Mouse (Mus musculus) A20 (cell line): ENCODE results near the gene Jak1.

Source experiments
- DNase-seq: peaks from one replicate; pipeline ENCODE4 v3.0.0-alpha.2; 2011; ENCODE audit warnings: low read depth, low spot score

The Jak1 gene

DNA sequence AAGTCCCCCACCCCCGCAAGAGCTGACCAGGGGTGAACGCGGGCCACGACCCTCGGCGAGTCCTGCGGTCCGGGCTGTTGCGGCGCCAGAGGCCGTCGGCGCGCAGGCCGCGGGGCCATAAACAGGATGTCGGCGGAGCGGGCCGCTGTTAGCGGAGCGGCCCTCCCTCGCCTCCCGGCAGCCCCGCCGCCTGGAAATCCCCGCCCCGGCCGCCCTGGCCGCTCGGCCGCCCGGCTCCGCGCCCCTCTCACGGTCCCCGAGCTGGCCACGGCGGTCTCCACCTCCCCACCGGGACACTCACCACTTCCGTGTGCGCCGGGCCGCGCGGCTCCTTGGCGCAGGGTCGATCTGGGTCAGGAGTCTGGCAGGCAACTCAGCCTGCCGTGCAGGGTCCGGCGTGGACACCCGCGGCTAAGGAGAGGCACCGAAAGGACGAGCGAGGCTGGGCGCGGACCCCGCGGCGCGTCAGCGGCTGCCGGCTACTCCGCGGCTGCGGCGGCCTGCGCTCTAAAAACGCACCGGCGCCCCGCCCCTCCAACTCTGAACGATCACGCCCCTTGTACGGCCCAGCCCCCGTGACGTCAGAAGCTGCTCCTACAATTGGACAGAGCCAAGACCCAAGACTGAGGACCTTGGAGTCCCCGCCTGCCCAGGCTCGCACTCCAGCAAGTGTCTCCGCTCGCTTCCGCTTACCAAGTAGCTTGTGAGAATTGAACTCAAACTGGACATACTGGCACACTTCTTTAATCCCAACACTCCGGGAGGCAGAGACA, at the start of gene Jak1:
Gene Jak1, minus strand, starts transcription at position 542 of the 773 bp plus-strand sequence.
- DNase-seq = peak; percentile 98

DNA sequence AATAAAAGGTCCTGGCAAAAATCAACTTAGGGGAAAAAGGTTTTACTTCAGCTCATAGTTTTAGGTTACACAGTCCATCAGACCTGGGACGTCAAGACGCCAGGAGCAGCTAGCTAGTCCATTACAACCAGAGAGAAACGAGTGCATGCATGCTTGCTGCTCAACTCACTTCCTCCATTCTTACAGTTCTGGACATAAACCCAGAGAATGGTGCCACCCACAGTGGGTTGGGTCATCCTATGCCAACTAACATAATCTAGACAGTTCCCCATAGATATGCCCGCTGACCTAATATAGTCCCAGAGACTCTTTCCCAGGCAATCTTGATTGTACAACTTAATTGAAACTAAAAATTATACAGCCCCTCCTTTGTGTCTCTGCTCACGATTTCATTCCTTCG, 47.0 kb upstream of the Jak1 start:
- DNase-seq = no peak

DNA sequence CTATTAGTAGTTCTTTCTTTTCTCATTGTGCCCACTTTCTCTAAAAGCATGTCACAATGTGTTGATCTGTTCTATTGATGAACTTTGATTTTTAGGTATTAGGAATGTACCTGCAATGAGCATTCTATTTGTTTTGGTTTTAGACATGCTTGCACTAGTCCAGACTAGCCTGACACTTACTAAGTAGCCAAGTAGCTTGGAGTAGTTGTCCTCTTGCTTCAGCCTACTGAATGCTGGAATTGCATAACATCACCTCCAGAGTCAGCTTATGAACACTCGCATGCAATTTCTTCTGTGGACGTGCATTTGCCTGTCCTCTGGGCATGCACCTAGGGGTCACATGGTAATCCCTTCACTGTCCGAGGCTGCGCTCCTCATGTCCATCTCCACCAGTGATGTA, 43.1 kb upstream of the Jak1 start:
- no peak for DNase-seq

DNA sequence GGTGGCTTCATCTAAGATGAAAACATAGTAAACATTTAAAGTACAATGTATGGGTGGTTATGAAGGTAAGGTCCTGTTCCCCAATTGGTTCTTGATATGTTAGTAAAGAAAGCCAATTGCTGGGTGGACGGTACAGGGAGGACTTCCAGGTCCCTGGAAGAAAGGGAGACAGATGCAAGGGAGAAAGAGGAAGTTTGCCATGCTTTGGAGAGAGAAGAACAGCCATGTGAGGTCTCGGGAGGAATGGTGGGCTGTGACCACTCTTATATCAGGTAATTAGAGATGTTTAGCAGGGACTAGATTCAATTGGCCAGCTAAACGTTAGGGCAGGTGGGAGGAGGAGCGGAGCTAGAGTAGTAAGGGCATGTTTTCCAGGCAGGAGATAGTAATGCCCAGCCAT, 42.2 kb upstream of the Jak1 start:
- DNase-seq = no peak

DNA sequence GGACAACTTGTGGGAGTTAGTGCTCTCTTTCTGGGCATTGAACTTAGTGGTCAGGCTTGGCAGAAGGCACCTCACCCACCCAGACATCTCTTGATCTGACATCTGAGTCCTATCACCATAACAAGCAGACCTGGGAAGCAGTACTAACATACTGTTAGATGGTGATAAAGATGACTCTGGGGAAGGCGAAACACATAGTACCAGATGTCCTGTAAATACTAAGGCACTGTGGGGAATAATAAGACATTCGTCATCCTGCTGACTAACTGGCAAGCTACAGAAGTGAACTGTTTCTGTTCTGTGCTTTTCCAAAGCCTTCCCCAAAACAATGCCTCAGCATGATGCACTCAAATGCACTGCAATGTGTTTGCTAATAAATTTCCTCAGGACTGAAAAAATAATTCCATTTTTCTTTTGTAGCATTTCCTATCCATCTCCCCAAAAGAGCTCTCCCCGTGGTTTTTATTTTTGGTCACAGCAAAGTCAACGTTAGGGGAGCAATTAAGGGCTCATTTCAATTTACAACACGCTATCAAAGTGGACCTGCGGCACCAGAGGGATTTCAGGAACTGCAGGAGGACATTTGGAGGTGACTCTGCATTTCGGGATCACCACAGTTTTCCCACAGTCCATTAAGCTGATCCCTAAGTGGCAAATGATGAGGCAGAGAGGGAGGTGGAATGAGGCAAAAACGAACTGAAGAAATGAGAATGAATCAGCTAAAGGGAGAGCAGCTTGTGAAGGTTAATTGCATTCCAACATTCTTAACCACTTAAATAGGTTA, 41.2 kb upstream of the Jak1 start:
- no peak for DNase-seq

DNA sequence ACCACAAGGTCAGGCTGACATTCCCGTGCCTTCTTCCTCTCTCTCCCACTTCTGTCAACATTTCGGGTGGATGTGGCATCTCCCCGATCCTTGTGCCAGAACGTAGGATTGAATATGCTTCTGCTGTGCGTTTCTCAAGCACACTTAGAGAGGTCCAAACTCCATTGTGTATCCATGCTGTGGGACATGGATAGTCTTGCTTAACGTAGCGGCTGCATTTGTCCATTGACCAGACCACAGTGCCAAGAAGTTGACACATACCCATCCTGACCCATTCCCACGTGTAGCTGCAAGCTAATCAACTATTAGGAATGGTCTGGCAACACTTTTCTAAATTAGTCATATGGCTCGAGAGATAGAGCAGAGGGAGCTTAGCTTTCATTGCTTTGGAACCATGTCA, 40.0 kb upstream of the Jak1 start:
- no peak for DNase-seq

DNA sequence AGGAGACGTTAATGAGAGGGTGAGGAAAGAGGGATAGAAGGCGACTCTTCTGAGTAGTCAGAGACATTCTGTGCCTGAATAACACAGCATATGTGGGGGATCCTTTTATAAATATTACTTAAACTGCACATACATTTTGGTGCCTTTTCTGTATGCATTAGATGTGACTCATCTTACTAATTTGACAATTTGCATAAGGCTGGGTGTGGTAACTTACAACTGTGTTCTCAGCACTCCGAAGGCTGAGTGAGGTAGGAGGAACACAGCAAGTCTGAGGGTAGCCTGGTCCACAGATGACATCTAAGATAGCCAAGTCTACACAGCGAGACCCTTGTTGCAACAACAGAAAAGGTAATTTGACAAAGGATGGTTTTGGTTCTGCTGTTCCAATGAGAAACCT, 39.0 kb upstream of the Jak1 start:
- DNase-seq = no peak

DNA sequence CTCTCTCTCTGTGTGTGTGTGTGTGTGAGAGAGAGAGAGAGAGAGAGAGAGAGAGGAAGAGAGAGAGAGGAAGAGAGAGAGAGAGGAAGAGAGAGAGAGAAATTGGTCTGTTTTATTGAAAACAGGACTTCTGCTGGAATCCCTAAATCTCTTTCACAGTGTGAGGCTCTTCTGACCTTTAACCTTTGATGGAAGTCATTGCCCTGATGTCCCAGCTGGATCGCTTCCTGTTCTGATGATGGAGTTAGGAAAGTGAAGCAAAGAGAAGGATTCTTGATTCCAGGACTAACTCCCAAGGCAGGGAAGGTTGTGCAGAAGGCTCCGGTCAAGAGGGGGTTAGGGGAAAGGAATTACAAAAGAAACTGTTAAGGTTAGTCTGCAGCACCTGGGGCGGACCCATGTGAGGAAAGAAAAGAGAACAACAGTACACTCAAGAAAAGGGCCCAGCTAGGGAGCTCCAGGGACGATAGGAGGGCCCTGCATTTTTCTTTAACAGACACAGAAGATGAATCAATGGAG, 35.4 kb upstream of the Jak1 start:
- DNase-seq = no peak

DNA sequence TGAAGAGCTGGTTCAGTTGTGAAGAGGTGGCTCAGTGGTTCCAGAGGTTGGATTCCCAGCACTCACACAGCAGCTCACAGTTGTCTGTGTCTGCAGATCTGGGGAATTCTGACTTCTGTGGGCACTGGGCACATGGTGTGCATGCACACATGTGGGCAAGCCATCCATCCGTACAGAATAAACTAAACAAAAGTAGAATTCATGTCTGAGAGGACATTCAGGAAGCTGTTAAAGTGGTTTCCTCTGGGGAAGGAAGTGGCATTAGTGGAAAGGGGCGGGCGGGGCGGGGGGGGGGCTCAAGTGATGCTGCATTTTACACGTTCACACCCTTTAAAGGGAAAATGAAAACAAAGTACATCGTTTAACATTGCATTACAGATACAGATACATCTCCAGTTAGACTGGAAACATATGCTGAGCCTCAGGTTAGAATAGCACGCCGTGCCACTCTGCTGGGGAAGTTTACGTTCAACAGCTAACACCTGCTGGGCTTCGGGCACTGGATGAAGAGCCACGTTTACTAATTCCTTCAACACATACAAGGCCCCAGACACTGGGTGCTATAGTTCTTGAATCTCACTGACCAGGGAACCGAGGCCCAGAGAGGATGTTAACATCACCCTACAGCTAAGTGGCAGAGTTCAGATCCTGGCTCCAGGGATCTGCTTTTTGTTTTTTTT, 33.4 kb upstream of the Jak1 start:
- no peak for DNase-seq

DNA sequence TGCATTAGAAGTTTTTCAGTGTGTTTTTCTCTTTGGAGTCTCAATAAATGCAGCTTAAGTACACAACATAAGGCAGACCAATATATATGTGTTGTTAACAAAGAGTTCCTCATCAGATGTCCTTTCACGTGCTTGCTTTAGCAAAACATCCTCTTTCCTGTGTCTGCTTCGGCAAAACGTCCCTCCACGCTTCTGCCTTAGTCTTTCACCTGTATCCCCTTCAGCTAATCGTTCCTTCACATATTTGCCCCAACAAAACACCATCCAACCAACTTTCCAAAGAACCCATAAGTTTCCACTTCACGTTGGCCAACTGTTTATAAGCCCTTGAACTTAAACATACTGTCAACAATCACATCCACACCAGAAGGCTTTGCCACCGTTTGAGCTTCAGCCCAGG, 31.8 kb upstream of the Jak1 start:
- no peak for DNase-seq

DNA sequence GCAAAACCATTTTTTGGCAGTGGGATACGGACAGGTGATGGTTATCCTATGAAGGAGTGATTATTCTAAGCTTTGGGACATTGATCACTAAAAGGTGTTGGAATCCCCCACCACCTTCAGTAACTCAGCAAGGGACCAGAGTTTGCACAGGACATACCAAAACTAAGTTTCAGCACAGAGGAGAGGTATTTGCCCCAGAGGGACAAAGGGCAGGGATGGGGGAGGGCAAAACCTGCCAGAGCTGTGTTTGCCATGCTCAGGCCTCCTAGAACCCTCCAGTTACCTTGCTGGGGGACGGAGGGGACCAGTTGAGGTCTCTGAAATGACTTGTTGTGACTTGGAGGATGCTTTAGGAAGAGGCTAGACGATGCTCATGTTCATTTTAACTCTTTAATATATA, 30.7 kb upstream of the Jak1 start:
- no peak for DNase-seq

DNA sequence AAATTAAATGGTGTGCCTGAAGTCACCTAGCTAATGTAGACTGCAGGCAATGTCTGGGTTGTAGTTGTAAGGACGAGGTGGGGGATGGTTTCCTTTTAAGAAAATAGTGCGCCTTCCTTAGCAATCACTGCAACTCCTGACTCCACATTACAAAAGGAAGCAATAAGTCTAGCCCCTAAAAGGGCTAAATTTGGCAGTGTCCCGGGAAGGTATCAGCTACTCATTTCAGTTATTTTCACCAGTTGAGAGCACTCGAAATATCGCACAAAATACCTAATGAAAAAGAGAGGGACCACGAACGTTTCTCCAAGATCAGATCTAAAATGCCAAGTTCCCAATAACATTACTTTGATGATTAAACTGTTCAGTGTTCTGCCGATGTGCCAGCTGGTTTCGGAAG, 28.6 kb upstream of the Jak1 start:
- no peak for DNase-seq

DNA sequence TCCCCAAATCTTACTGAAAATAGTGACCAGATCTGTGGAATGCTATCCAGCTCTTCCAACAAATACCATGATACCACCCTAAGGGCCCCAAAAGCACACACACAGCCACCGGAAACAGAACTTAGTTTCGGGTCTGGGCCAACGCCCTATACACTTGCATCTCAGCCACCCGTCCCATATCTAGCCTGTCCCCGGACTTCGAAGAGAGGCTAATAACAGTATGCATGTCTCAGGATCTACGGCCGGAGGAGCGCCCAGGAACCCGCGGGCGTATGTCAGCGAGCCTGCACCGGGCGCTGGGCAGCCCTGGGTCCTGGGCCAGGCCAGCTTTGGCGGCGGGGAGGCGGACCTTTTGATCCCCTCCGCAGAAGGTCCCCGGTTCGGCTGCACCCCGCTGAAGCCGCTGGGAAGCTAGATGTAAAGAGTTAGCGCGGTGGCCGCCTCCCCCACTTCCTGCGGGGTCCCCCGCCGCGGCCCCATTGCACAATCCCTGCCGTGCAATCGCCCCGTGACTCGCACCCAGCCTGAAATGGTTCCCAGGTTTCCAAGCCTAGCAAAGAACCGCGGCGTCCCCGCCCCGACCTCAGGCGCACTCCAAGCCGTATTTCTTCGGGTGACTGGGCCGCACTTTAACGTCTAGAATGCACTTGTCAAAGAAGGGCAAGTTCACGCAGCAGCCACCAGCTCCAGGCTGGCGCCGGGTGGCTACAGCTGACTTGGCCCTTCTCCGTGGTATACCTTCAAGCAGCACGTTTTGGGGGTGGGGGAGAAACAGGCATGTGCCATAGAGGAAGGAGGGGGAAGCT, 27.9 kb upstream of the Jak1 start:
- DNase-seq = no peak

DNA sequence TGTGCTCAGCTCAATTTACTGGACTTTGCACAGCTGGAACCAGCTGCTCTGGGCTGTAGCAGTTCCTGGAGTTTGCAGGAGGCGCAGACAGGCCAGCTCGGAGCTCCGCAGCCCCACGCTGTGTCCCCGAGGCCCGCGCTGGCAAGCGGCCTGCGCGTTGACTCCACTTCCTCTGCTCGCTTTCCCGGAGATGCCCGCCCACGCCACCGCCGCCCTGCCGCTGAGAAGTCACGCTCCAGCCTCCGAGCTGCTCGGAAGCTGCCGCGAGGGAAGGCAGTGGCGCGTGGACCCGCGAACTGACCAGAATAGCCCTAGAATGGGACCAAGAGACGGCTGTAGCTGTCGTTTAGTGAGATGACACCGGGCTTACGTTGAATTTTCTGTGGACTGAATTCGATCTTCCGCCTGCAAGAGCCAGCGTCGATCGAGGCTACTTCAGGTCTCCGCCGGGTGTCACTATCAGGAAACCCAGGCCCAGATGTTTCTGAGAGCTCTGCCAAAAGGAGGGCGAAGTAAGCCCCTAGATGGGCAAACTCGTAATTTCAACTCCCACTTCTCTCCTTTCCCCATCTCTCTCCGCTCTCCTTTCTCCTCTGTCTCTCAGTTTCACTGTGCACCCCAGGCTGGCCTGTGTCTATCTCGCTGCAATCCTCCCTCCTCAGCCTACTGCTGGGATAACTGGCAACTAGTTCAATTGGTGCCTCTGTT, 27.1 kb upstream of the Jak1 start:
- peak; percentile 79 for DNase-seq

DNA sequence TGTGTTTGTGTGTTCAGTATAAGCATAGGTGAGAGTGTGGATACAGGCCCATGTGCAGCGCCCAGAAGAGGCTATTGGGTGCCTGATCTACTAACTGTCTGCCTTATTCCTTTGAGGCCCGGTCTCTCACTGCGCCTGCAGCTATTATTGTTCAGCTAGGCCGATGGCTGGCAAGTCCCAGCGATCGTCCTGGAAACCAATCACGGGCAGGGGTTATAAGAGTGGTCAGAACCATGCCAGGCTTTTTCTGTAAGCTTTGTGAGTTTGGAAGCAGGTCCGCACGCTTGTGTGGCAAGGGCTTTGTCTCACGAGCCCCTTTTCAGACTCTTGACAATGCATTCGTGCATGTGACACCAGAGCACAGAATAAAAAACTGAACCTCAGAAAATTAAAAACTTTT, 23.2 kb upstream of the Jak1 start:
- no peak for DNase-seq

DNA sequence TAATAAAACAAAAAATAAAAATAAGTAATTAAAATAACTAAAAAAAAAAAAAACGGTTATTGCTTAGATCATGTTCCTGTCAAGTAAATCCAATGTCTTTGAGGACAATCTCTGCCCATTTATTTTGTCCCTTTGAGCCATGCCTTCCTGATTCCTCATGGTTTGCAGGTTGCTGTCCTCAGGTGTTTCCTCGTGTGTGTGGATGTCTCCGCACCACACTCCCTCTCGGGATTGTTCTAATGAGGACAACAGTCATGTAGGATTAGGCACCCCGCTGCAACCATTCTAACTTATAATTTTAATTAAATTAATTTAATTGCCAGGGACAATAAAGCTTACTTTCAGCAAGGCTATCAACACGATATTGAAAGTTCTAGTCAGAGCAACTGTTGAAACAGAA, 21.5 kb upstream of the Jak1 start:
- no peak for DNase-seq

DNA sequence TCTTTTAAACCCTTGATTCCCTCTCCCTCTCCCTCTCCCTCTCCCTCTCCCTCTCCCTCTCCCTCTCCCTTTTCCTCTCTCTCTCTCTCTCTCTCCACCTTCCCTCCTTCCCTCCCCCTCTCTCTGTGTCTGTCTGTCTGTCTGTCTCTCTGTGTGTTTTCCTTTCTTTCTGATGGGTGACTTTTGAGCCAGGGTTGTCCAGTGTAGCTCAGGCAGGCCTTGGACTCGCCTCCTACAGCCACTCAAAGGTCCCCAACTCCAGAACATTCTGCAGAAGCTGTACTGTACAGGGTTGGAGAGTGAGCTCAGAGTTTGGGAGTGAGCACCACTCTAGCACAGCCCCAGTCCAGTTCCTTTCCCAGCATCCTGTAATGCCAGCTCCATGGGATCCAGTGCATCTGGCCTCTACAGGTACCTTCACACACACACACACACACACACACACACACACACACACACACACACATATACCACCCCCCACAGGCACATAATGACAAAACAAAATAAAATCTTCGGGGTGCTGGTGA, 20.9 kb upstream of the Jak1 start:
- no peak for DNase-seq

DNA sequence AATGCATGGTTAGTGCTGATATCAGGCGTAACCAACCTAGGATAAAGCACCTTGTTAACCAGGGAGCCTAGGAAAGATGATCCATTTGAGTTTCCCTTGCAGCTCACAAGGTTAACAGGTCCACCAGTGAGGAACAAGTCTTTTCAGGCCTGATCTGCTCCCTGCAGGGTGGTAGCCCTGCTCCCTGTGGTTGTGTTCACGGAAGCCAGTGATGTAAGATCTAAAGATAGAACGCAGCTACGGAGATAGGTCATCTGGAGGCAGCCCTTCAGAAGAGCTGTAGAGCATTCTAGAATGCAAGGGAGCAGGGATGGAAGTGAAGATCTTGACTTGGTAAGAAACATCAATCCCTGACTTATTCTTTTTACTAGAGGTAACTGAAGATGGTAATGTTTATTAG, 18.9 kb upstream of the Jak1 start:
- no peak for DNase-seq

DNA sequence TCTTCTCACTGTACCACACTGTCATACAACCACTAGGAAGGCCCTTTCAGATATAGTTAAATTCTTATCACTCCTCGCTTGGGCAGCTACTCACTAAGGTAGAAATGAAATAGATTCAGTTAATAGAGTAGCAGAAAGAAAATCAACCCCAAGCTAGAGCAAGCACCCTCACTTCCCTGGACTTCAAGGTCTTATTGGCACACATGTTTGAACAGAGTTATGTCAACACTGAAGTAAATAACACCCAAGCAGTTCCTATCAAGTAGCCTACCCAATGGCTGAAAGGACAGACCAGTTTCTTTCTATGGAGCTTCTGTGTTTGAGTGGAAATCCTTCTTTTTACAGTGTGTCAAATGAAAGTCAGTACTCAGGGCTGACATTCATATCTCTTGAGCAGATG, 17.2 kb upstream of the Jak1 start:
- DNase-seq = no peak

DNA sequence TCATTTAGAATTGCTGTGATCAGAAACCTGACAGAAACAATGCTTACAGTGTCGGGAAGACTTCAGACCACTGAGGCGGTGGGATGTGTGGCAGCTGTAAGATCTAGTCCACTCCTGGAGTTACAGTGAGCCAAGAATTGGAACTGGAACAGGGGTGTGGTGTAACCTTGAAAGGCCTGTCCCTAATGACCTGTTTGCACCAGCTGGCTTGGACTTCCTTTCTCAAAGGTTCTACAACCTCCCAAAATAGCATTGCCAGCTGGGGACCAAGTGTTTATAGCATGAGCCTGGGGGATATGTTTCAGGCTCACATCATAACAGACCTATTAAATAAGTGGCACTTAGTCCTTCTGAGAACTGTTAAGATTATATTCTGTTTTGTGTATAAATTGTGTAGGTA, 15.0 kb upstream of the Jak1 start:
- DNase-seq = no peak
